Mouse (Mus musculus) megakaryocyte, embryonic 14.5 days (primary cell): ENCODE measurements around the gene Arhgef18.

ENCODE experiments used
- FLI1 ChIP-seq: IDR thresholded peaks from 2 replicates; pipeline ENCODE4 v1.6.1; 2012; ENCODE audit warnings: low read length, inconsistent platforms, mixed read lengths
- GATA1 ChIP-seq: IDR thresholded peaks from 3 replicates; pipeline ENCODE4 v1.6.1; 2012; ENCODE audit warnings: mixed read lengths, low read length, inconsistent platforms, borderline replicate concordance

DNA sequence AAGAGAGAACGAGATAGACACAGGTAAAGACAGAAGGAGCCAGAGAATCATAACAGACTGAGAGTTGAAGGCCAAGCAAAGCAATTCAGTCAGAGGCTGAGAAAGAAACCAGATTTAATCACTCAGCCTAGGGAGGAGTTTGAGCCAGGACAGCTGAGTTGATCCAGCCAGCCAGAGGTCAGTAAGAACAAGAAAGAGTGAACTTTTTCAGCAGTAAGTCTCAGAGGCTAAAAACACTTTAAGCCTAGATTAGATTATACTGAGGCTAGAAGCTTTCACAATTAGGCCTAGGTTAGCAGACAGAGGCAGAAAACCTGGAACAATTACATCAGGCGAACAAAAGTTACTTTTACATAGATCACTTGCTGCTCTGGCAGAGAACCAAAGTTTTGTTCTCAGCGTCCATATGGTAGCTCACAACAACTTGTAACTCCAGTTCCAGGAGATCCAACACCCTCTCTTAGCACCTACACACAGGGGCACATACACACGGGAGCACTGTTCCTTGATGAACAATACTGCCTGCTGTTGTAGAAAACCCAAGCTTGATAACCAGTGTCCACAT lies 87.5 kb downstream of the Arhgef18 start:
- no peak for TF ChIP-seq GATA1
- TF ChIP-seq FLI1: no peak
